Mouse (Mus musculus): ENCODE results near the gene Rptor. TPM values are rescaled to one million over a fixed set of nuclear protein-coding genes. Genes with fewer than 3 reads are reported as not detected.

The Rptor gene
- polyA plus RNA-seq, 1 experiment from 2014 or later, result 18.3 TPM

DNA sequence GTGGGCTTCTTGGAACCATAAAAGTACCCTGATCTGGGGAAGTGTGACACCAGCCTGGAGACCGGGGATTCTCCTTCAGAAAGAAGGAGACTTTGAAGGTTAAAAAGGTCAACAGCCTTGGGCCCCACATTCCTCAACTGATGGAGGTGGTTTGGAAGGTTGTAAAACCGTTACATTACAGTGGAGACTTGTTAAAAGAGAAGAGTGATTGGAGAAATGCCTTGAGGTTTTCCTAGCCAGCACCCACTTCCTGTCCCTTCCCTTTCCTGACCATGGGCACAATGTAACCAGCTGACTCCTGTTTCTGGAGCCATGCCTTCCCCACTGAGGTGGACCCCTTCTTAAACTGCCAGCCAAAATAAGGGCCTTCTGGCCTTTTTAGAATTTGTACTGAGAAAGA lies 196.8 kb downstream of the Rptor start:
- Histone ChIP-seq H3K27ac (no peak overlapping the region), H3K9me3 (replicated peaks) (no peaks in the 10 kb centered on the region), H3K4me3 (no peak overlapping the region), H3K27me3 (no peaks in the 10 kb centered on the region), H3K36me3 (0 out of 2 replicates have a peak, but pooled peaks cover 6% of the 10 kb centered on the region), H3K4me1 (peaks cover 24% of the 10 kb centered on the region), H3K4me2 (replicated peaks) (no peak overlapping the region), H3K9ac (no peak overlapping the region)
- ATAC-seq (ENCODE audit: low FRiP score), result no peak
- WGBS, result 74% methylated on average over 2 of the region's 2 CpGs

DNA sequence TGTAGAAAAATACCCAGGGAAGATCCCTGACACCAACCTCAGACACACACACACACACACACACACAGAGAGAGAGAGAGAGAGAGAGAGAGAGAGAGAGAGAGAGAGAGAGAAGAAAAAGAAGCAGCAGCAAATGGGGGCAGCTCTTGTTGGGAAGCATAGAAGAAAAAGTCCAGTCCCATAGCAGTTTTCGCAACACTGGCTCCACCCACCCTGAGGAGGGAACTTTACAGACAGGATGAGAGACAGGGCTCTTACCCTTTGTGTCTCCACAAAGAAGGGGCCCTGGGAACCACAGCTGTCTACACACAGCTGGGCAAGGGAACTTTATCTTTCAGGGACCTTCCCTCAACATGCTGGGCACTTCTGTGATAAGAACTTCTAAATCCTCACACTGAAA lies 199.2 kb downstream of the Rptor start:
- H3K9ac ChIP-seq, result no peak overlapping the region
- peaks cover 7% of the 10 kb centered on the region for H3K4me1 ChIP-seq
- 50% methylated on average over 1 of the region's 1 CpGs for WGBS
- H3K4me3 ChIP-seq, result no peak overlapping the region
- H3K36me3 ChIP-seq, result 0 out of 2 replicates have a peak, but pooled peaks cover 6% of the 10 kb centered on the region
- H3K27ac ChIP-seq, result no peak overlapping the region
- no peaks in the 10 kb centered on the region for H3K27me3 ChIP-seq
- no peak for ATAC-seq (ENCODE audit: low FRiP score)
- no peak overlapping the region for H3K4me2 ChIP-seq (replicated peaks)
- H3K9me3 ChIP-seq (replicated peaks), result no peaks in the 10 kb centered on the region

DNA sequence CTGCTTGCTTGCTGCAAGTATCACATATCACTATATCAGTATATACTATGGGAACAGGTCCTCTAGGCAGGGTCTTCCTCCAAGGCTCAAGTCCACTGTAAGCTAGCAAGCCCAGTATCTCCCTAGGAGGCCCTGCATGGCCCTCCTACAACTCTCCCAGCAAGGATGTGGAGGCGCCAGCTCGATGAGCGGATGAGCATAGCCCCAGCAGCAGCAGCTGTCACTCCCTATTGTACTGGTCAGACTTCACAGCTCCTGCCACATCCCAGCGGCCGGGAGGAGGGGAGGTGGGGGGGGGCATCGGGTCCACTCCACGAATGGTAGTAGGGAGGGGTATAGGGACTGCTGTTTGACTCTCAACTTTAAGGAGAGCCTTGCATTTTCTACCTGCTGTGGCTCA lies 200.2 kb downstream of the Rptor start:
- no peak overlapping the region for H3K27ac ChIP-seq
- H3K4me3 ChIP-seq, result no peak overlapping the region
- no peak for ATAC-seq (ENCODE audit: low FRiP score)
- no peak overlapping the region for H3K4me2 ChIP-seq (replicated peaks)
- no peaks in the 10 kb centered on the region for H3K9me3 ChIP-seq (replicated peaks)
- H3K27me3 ChIP-seq, result no peaks in the 10 kb centered on the region
- H3K36me3 ChIP-seq, result 0 out of 2 replicates have a peak, but pooled peaks cover 6% of the 10 kb centered on the region
- 43% methylated on average over 7 of the region's 7 CpGs for WGBS
- peaks cover 12% of the 10 kb centered on the region for H3K4me1 ChIP-seq
- no peak overlapping the region for H3K9ac ChIP-seq

- peak overlapping the region; percentile 36; the same call in 1 of the 2 replicates for H3K27ac ChIP-seq
Measured at GRCm38 (mm10) chr11:119804392-119804791, 201.7 kb downstream of the Rptor start.

DNA sequence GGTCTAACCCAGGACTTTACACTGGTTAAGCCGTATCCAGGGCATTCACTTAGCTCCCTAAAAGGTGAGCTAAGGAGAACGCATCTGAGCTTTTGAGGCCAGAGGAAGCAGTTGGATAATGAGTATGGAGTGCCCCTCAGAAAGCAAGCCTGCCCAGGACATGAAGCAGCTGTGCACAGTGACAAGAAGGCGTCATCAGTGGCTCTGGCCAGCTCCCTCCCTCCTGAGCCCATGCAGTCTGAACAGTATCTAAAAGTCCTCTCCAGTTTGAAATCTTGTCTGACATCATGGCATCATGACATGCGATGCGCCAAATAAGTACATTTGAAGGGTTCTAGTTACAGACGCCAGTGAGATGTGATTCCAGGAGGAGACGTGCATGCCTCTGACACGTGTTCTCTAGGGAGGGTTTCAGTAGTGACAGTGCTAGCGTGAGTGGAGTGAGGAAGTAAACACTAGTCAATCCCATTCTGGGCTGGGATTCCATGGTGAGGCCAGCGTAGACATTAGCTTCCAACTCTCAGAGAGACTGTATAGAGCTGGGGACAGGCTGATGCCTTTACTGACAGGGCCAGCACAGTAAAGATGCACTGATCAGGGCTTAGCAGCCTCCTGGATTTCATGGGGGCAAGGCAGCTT lies 202.5 kb downstream of the Rptor start:
- Histone ChIP-seq H3K27ac (no peak overlapping the region), H3K36me3 (no peaks in the 10 kb centered on the region), H3K27me3 (no peaks in the 10 kb centered on the region), H3K9me3 (replicated peaks) (no peaks in the 10 kb centered on the region), H3K4me3 (no peak overlapping the region), H3K4me2 (replicated peaks) (no peak overlapping the region), H3K9ac (no peak overlapping the region), H3K4me1 (peaks cover 12% of the 10 kb centered on the region)
- no peak for ATAC-seq (ENCODE audit: low FRiP score)
- 91% methylated on average over 10 of the region's 10 CpGs for WGBS

More at GRCm38 (mm10) chr11:119804392-119804791, 201.7 kb downstream of the Rptor start:
- no peak for ATAC-seq (ENCODE audit: low FRiP score)
- H3K9me3 ChIP-seq (replicated peaks), result no peaks in the 10 kb centered on the region
- no peak overlapping the region for H3K4me2 ChIP-seq (replicated peaks)
- H3K36me3 ChIP-seq, result no peaks in the 10 kb centered on the region
- no peaks in the 10 kb centered on the region for H3K27me3 ChIP-seq
- 86% methylated on average over 3 of the region's 3 CpGs for WGBS
- no peak overlapping the region for H3K4me3 ChIP-seq
- H3K9ac ChIP-seq, result no peak overlapping the region
- peaks cover 12% of the 10 kb centered on the region for H3K4me1 ChIP-seq

DNA sequence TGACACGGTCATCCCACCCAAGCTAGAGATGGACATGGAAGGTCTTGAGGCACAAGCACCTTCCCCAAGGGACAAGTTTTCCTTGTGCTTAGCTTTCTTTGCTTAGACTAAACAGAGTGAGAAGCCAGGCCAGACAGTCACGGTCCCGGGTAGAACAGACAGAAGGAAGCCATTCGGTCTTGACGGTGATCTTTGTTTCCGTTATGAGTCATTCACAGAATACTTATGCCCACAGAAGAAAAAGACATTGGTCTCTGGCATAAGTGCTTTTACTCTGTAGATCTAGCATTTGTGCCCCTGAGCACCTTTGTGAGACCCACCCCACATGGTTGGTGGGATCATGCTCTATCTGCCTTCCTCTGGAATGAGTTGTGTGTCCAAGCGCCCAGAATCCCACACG lies 203.8 kb downstream of the Rptor start:
- H3K4me1 ChIP-seq, result peaks cover 12% of the 10 kb centered on the region
- peak overlapping the region; percentile 71 for H3K27ac ChIP-seq
- no peaks in the 10 kb centered on the region for H3K9me3 ChIP-seq (replicated peaks)
- H3K9ac ChIP-seq, result no peak overlapping the region
- no peak for ATAC-seq (ENCODE audit: low FRiP score)
- H3K27me3 ChIP-seq, result no peaks in the 10 kb centered on the region
- no peaks in the 10 kb centered on the region for H3K36me3 ChIP-seq
- no peak overlapping the region for H3K4me3 ChIP-seq
- WGBS, result 95% methylated on average over 8 of the region's 8 CpGs
- H3K4me2 ChIP-seq (replicated peaks), result no peak overlapping the region

- no peak overlapping the region for H3K4me2 ChIP-seq (replicated peaks)
- H3K27ac ChIP-seq, result peak overlapping the region; percentile 71
- H3K27me3 ChIP-seq, result no peaks in the 10 kb centered on the region
- no peak for ATAC-seq (ENCODE audit: low FRiP score)
- H3K9me3 ChIP-seq (replicated peaks), result no peaks in the 10 kb centered on the region
- H3K4me1 ChIP-seq, result peaks cover 12% of the 10 kb centered on the region
- 71% methylated on average over 7 of the region's 7 CpGs for WGBS
- H3K9ac ChIP-seq, result no peak overlapping the region
- H3K4me3 ChIP-seq, result no peak overlapping the region
- H3K36me3 ChIP-seq, result peaks cover 8% of the 10 kb centered on the region
Measured at GRCm38 (mm10) chr11:119807431-119808031, 204.8 kb downstream of the Rptor start.

GRCm38 (mm10) chr11:119808647-119809280 lies 206.1 kb downstream of the Rptor start:
- no peak for ATAC-seq (ENCODE audit: low FRiP score)
- H3K36me3 ChIP-seq, result peaks cover 12% of the 10 kb centered on the region
- H3K27me3 ChIP-seq, result no peaks in the 10 kb centered on the region
- H3K9me3 ChIP-seq (replicated peaks), result no peaks in the 10 kb centered on the region
- peaks cover 6% of the 10 kb centered on the region for H3K4me1 ChIP-seq
- peak overlapping the region; percentile 10; the same call in 1 of the 2 replicates for H3K9ac ChIP-seq
- H3K4me2 ChIP-seq (replicated peaks), result no peak overlapping the region
- H3K27ac ChIP-seq, result peak overlapping the region; percentile 71
- WGBS, result 88% methylated on average over 10 of the region's 10 CpGs
- H3K4me3 ChIP-seq, result no peak overlapping the region

- ATAC-seq (ENCODE audit: low FRiP score), result no peak
- Histone ChIP-seq H3K9me3 (replicated peaks) (no peaks in the 10 kb centered on the region), H3K27ac (no peak overlapping the region), H3K4me3 (no peak overlapping the region), H3K4me2 (replicated peaks) (no peak overlapping the region), H3K9ac (no peak overlapping the region), H3K4me1 (peaks cover 6% of the 10 kb centered on the region), H3K27me3 (no peaks in the 10 kb centered on the region), H3K36me3 (peaks cover 12% of the 10 kb centered on the region)
- 88% methylated on average over 5 of the region's 5 CpGs for WGBS
Measured at GRCm38 (mm10) chr11:119809309-119809708, 206.6 kb downstream of the Rptor start.

- no peak overlapping the region for H3K27ac ChIP-seq
Measured at GRCm38 (mm10) chr11:119811022-119811421, 208.3 kb downstream of the Rptor start.

DNA sequence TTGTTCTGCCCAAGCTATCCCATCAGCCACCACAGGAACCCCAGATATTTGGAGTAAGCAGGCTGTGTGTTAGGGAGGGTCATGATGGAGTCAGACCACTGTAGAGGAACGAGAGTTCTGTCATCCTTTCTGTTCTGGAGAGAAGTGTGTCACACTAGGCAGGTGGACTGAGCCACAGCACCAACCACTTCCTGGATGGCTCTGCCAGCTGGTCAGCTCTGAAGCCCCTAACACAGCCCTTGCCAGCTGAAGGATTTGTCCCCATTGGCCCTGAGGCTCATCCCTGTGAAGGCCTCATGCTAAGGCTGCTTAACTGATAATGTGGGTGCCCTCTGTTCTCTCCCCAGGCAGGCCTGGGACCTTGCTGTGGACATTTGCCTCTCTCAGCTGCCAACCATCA lies 208.9 kb downstream of the Rptor start:
- H3K27me3 ChIP-seq, result no peaks in the 10 kb centered on the region
- H3K4me1 ChIP-seq, result peaks cover 6% of the 10 kb centered on the region
- H3K4me2 ChIP-seq (replicated peaks), result no peak overlapping the region
- H3K36me3 ChIP-seq, result peaks cover 12% of the 10 kb centered on the region
- no peak overlapping the region for H3K27ac ChIP-seq
- H3K9ac ChIP-seq, result no peak overlapping the region
- H3K4me3 ChIP-seq, result no peak overlapping the region
- WGBS, result 100% methylated on average over 1 of the region's 1 CpGs
- ATAC-seq (ENCODE audit: low FRiP score), result no peak
- H3K9me3 ChIP-seq (replicated peaks), result no peaks in the 10 kb centered on the region

More at GRCm38 (mm10) chr11:119811022-119811421, 208.3 kb downstream of the Rptor start:
- H3K36me3 ChIP-seq, result peaks cover 12% of the 10 kb centered on the region
- H3K9me3 ChIP-seq (replicated peaks), result no peaks in the 10 kb centered on the region
- H3K4me2 ChIP-seq (replicated peaks), result no peak overlapping the region
- 82% methylated on average over 8 of the region's 8 CpGs for WGBS
- no peak for ATAC-seq (ENCODE audit: low FRiP score)
- H3K27me3 ChIP-seq, result no peaks in the 10 kb centered on the region
- no peak overlapping the region for H3K9ac ChIP-seq
- H3K4me1 ChIP-seq, result peaks cover 6% of the 10 kb centered on the region
- no peak overlapping the region for H3K4me3 ChIP-seq

GRCm38 (mm10) chr11:119812093-119812492 lies 209.4 kb downstream of the Rptor start:
- Histone ChIP-seq H3K4me1 (peaks cover 2% of the 10 kb centered on the region), H3K4me2 (replicated peaks) (no peak overlapping the region), H3K9ac (no peak overlapping the region), H3K36me3 (peaks cover 17% of the 10 kb centered on the region), H3K4me3 (no peak overlapping the region), H3K27ac (no peak overlapping the region), H3K27me3 (no peaks in the 10 kb centered on the region), H3K9me3 (replicated peaks) (no peaks in the 10 kb centered on the region)
- no peak for ATAC-seq (ENCODE audit: low FRiP score)
- WGBS, result 97% methylated on average over 4 of the region's 4 CpGs
